Mouse (Mus musculus) heart, embryonic 15.5 days (tissue): ENCODE results near the gene Eef1akmt1. TPM values are rescaled to one million over a fixed set of nuclear protein-coding genes. Genes with fewer than 3 reads are reported as not detected.

Source experiments
- ATAC-seq: fragments of 200-750 bp; cut with Nextera tagmentation; replicated peaks from 2 replicates; pipeline ENCODE4 v1.8.0; 2017; ENCODE audit warnings: low read depth, moderate TSS enrichment; ENCODE audit not compliant: insufficient number of reproducible peaks, insufficient read depth, low FRiP score
- H3K27ac ChIP-seq: fragments of 300-500 bp; sonication (generic); 2 replicates; pipeline ENCODE4 v1.5.1; 2015; ENCODE audit warnings: mild to moderate bottlenecking, inconsistent platforms
- H3K27me3 ChIP-seq: fragments of 300-500 bp; sonication (generic); 2 replicates; pipeline ENCODE4 v1.6.1; 2015; ENCODE audit warnings: inconsistent platforms
- H3K36me3 ChIP-seq: fragments of 300-500 bp; sonication (generic); 2 replicates; pipeline ENCODE4 v1.6.1; 2015; ENCODE audit warnings: mild to moderate bottlenecking, inconsistent platforms
- H3K4me1 ChIP-seq: fragments of 300-500 bp; sonication (generic); replicated peaks from 2 replicates; pipeline ENCODE4 v1.6.1; 2015; ENCODE audit warnings: inconsistent platforms
- H3K4me2 ChIP-seq: fragments of 300-500 bp; sonication (generic); 2 replicates; pipeline ENCODE4 v1.6.1; 2015; ENCODE audit warnings: inconsistent platforms, mild to moderate bottlenecking, moderate library complexity
- H3K4me3 ChIP-seq: fragments of 300-500 bp; sonication (generic); 2 replicates; pipeline ENCODE4 v1.5.1; 2015; ENCODE audit warnings: mild to moderate bottlenecking, inconsistent platforms
- H3K9ac ChIP-seq: fragments of 300-500 bp; sonication (generic); 2 replicates; pipeline ENCODE4 v1.6.1; 2015; ENCODE audit warnings: mild to moderate bottlenecking, inconsistent platforms
- H3K9me3 ChIP-seq: fragments of 300-500 bp; sonication (generic); replicated peaks from 2 replicates; pipeline ENCODE4 v1.6.1; 2016; ENCODE audit warnings: inconsistent platforms
- WGBS: fragments of 180-500 bp; shearing (Covaris S2); methylation state at CpG from one replicate; pipeline ENCODE4 v1.1.7; 2015; ENCODE audit warnings: mixed read lengths; 5-methylcytosine and 5-hydroxymethylcytosine counted together
- polyA plus RNA-seq: library from polyadenylated mRNA; unstranded; fragments of >200 nt; fragmentation: Nextera tagmentation; extraction: Ambion mirVana; gene quantifications from 2 replicates; pipeline ENCODE4 v1.2.1, GENCODE M21; 2015

Eef1akmt1 gene
- polyA plus RNA-seq: 63.3 and 69.0 TPM in 2 replicates

DNA sequence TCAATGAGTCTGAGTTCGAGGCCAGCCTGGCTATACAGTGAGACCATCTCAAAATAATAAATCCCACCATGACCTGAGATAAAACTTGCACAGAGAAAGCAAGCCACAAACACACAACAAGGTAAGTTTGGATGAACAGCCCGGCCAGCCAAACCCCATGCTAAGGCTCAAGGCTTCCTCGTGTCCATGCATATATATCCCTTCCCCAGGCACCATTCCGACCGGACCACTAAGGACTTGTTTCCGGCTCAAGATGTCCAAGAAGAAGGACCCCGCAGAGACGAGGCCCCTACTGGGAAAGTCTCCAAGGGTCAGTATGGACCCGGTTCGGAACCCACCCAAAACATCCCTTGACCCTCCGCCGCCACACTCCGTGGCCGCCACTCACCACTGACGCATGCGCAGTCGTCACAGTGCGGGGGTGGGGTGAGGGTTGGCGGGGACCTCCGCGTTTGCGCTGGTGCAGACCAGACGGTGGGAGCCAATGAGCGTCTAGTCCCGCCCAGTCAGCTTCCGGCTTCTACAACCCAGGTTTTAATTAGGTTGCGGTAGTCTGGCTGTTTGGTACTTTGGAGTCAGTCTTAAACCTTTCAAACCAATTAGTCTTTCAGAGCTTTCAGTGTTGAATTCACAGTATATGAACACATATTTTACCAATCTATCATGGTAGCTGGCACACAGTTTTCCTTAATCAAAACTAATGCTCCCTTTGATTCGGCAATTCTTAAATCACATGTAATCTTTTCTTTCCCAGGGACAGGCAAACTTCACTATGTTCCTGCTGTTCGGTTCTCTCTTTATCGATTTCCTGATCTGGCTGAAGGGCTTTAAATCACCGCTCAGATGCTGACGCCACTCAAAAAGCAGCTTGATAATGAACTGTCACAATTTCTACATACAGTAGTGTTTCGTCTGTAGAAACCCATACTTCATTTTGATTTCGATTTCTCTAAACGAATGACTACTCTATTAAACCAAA is at the start of gene Eef1akmt1:
TSS of gene Eef1akmt1 (minus strand) at position 458 of the 979 bp plus-strand sequence.
- peak within 1 kb of the TSS; percentile 74 for H3K27ac ChIP-seq
- H3K36me3 ChIP-seq: peaks cover 8% of the 10 kb centered on the region
- H3K4me1 ChIP-seq: peaks cover 5% of the 10 kb centered on the region; the same call in 1 of the 2 replicates
- H3K27me3 ChIP-seq: no peaks in the 10 kb centered on the region
- H3K9ac ChIP-seq: peak within 1 kb of the TSS; percentile 79
- H3K4me3 ChIP-seq: peak within 1 kb of the TSS; percentile 78
- H3K4me2 ChIP-seq: peak within 1 kb of the TSS; percentile 71
- 7% methylated on average over 35 of the region's 35 CpGs for WGBS
- ATAC-seq: peak; percentile 99
- H3K9me3 ChIP-seq: no peaks in the 10 kb centered on the region

DNA sequence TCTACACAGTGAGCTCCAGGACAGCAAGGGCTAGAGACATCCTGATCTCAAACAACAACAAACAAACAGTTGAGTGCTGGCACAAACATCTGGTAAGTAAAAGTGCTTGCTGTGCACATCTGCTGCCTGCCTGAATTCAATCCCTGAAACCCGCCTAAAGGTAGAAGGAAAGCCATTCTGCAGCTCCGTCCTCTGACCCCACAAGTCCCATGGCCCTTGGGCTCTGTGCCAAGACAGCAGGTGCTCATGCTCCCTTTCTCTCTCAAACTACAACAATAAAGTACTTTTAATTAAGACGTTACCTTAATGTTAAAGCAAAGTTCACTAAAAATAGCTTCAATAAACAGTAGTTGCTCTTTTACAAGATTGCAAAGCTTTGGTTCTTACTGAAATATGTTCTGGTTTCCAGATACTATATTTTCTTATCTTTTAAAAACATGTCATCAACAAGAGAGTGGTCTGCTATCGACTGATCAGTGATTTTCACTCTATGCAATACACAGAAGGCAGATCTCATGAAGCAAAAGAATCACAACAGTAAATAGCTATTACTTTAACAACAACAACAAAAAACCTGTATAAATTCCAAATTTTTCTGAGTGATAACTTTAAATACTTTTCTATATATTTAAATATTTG is 49.3 kb upstream of the Eef1akmt1 start:
- 62% methylated on average over 4 of the region's 4 CpGs for WGBS
- no peak for ATAC-seq
- H3K9ac ChIP-seq: no peak overlapping the region

DNA sequence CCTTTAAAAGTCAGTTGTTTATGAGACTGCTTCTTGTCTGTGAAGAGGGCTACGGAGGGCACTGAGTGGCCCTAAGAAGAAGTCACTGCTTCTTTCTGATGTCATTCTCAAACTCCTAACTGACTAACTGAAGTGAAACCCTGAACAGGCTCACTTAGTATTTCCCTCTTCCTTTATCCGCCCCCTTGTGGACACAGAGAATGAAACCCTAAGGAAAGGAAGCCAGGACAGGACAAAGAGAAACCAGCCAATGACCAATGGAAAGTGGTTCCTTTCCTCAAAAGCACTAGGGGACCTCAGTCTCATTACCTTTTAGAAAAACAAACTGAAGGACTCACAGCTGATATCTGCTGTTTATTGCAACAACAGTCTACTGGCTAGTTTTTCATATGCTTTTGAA is 48.1 kb upstream of the Eef1akmt1 start:
- H3K9me3 ChIP-seq: no peaks in the 10 kb centered on the region
- H3K4me2 ChIP-seq: no peak overlapping the region
- no peaks in the 10 kb centered on the region for H3K27me3 ChIP-seq
- H3K27ac ChIP-seq: no peak overlapping the region
- ATAC-seq: no peak
- H3K9ac ChIP-seq: no peak overlapping the region
- 0 out of 2 replicates have a peak, but pooled peaks cover 4% of the 10 kb centered on the region for H3K4me1 ChIP-seq
- 51% methylated on average over 2 of the region's 2 CpGs for WGBS
- H3K4me3 ChIP-seq: no peak overlapping the region
- H3K36me3 ChIP-seq: peaks cover 7% of the 10 kb centered on the region; the same call in 1 of the 2 replicates

More for the DNA sequence above, 49.3 kb upstream of the Eef1akmt1 start:
- no peaks in the 10 kb centered on the region for H3K27me3 ChIP-seq
- H3K36me3 ChIP-seq: peaks cover 7% of the 10 kb centered on the region; the same call in 1 of the 2 replicates
- no peaks in the 10 kb centered on the region for H3K9me3 ChIP-seq
- no peak overlapping the region for H3K27ac ChIP-seq
- H3K4me2 ChIP-seq: no peak overlapping the region
- H3K4me1 ChIP-seq: 0 out of 2 replicates have a peak, but pooled peaks cover 4% of the 10 kb centered on the region
- no peak overlapping the region for H3K4me3 ChIP-seq

DNA sequence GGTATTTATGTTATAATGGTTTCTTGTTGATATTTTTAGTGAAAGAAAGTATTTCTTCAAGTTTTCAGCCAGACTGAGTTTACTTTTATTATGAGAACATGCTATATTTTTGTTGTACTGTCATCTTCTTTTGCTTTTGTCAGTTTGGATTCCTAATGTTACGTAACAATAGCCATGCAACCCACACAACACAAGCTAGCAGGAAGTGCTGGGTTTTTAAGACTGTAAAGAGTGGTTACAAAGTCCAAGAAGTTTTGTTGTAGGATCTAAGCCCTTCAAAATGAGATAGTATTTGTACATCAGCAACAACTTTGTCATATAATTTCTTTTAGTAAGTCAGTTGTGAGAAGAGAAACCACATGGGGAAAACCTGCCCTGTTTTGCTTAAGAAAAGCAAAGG is 46.3 kb upstream of the Eef1akmt1 start:
- H3K27me3 ChIP-seq: no peaks in the 10 kb centered on the region
- no peak overlapping the region for H3K27ac ChIP-seq
- 89% methylated on average over 1 of the region's 1 CpGs for WGBS
- no peak overlapping the region for H3K4me3 ChIP-seq
- no peaks in the 10 kb centered on the region for H3K9me3 ChIP-seq
- no peak overlapping the region for H3K4me2 ChIP-seq
- H3K9ac ChIP-seq: no peak overlapping the region
- H3K36me3 ChIP-seq: peaks cover 5% of the 10 kb centered on the region; the same call in 1 of the 2 replicates
- no peak for ATAC-seq
- H3K4me1 ChIP-seq: 0 out of 2 replicates have a peak, but pooled peaks cover 6% of the 10 kb centered on the region

DNA sequence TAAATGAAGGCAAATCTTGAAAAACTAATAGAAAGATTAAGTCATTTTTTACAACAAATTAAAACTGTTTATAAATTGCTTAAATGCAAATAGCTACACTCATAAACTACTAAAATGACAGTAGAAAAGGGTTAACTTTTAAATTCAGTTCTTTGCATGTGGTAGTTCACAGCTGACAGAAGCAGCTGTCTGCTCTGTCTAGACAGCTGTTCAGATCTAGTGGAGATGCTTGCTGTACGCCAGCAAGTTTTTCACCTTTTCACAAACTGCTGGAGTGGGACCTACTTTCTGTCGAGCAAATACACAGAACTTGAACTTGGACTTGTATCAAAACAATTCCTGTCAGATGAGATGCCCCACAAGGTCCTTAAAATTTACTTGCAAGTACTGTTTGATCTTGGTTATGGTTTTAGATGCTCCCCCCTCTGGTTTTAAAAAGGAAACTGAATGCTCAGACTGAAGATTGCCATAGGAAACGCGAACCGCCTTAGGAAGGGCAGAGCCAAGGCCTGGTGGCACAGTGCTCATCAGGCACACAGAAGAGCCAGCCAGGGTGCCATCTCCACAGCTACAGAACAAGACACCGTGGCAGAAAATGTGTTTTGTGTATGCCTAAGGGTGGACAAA is 45.0 kb upstream of the Eef1akmt1 start:
- H3K27ac ChIP-seq: no peak overlapping the region

DNA sequence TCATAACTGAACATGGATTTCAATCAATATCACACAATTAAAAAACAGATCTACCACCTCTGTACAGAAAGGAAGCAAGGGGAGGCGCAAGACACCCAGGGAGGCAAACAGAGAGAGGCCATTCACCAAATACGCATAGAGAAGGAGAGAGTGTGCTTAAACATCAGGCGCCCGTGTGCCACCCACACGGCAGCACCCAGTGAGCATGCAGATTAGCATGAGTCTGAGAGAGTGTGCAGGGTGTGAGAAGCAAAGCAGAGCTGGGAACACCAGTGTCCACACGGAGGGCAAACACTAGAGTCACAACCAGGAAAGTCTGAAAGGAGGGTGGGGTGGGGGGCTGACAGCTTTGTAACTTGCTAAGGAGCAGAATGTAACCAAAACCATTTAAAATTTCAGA is 44.4 kb upstream of the Eef1akmt1 start:
- WGBS: 87% methylated on average over 6 of the region's 6 CpGs
- Histone ChIP-seq H3K4me1 (0 out of 2 replicates have a peak, but pooled peaks cover 6% of the 10 kb centered on the region), H3K36me3 (peaks cover 3% of the 10 kb centered on the region; the same call in 1 of the 2 replicates), H3K9me3 (no peaks in the 10 kb centered on the region), H3K4me3 (no peak overlapping the region), H3K9ac (no peak overlapping the region), H3K4me2 (no peak overlapping the region), H3K27me3 (no peaks in the 10 kb centered on the region), H3K27ac (no peak overlapping the region)
- ATAC-seq: no peak

More for the DNA sequence above, 45.0 kb upstream of the Eef1akmt1 start:
- H3K36me3 ChIP-seq: peaks cover 3% of the 10 kb centered on the region; the same call in 1 of the 2 replicates
- no peaks in the 10 kb centered on the region for H3K9me3 ChIP-seq
- H3K9ac ChIP-seq: no peak overlapping the region
- 78% methylated on average over 6 of the region's 6 CpGs for WGBS
- H3K4me3 ChIP-seq: no peak overlapping the region
- no peak overlapping the region for H3K4me2 ChIP-seq
- no peaks in the 10 kb centered on the region for H3K27me3 ChIP-seq
- 0 out of 2 replicates have a peak, but pooled peaks cover 6% of the 10 kb centered on the region for H3K4me1 ChIP-seq
- ATAC-seq: no peak

DNA sequence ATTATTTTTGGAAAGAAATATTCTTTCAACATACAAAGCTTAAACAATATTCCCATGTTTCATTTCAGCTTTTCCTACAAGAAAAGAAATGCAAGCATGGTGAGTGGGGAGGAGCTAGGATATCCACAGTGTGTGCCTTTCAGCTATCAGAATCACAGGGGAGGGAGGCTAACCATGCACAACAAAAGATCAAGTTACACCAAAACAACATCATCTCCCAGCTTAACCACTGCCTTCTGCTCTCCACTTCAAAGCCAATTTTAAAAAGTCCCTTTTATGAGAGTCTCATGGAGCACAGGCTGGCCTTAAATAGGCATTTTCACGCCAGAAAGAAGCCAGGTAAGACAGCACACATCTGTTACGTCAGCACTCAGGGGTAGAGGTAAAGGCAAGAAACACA is 39.6 kb upstream of the Eef1akmt1 start:
- peaks cover 24% of the 10 kb centered on the region for H3K4me1 ChIP-seq
- 80% methylated on average over 2 of the region's 2 CpGs for WGBS

DNA sequence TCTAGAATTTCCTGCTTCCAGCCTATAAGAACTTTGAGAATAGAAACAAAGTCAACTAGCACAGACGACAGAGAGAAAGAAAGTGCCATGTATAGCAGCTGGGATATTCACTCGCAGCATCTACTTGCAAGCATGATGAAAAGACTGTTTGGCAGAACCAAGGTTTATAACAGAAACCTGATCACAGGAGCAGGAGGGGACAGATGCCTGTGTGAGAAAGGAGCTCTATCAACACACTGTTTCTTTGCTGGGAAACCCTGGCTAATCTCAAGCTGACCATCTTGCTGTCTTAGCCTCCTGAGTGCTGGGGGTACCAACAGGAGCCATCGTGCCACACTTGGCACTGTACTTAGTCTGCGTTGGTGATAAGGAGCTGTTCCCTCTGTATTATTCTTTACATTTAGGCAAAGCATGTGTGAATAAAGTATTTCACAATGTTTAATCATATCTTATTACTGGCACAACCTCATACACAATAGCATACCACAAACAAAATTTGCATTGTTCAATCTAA is 38.5 kb upstream of the Eef1akmt1 start:
- no peaks in the 10 kb centered on the region for H3K9me3 ChIP-seq
- H3K27me3 ChIP-seq: 0 out of 2 replicates have a peak, but pooled peaks cover 4% of the 10 kb centered on the region
- no peak overlapping the region for H3K9ac ChIP-seq
- H3K4me1 ChIP-seq: peaks cover 24% of the 10 kb centered on the region
- H3K4me3 ChIP-seq: no peak overlapping the region
- H3K36me3 ChIP-seq: peaks cover 3% of the 10 kb centered on the region; the same call in 1 of the 2 replicates
- WGBS: 57% methylated on average over 4 of the region's 4 CpGs
- ATAC-seq: no peak
- no peak overlapping the region for H3K27ac ChIP-seq
- no peak overlapping the region for H3K4me2 ChIP-seq

More for the DNA sequence above, 39.6 kb upstream of the Eef1akmt1 start:
- ATAC-seq: no peak
- Histone ChIP-seq H3K27me3 (0 out of 2 replicates have a peak, but pooled peaks cover 4% of the 10 kb centered on the region), H3K4me2 (no peak overlapping the region), H3K4me3 (no peak overlapping the region), H3K9ac (no peak overlapping the region), H3K36me3 (peaks cover 3% of the 10 kb centered on the region; the same call in 1 of the 2 replicates), H3K27ac (no peak overlapping the region), H3K9me3 (no peaks in the 10 kb centered on the region)

DNA sequence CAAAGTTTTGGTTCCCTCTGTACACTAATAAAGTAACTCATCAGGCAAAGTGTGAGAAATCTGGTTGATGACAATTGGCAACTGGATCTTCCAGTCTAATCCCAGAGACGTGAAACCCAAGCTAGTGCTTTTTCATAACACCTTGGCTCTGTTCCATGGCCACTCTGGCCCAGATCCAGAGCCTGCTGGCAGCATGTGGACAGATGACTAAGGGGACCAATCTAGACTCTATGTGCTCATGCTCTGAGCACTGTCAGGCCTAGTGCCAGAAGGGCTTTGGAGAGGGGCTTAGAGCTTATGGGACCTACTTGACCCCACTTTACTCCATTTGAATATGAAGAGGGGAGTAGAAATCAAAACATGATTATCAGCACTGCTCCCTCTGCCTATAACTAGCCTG is 36.1 kb upstream of the Eef1akmt1 start:
- 0 out of 2 replicates have a peak, but pooled peaks cover 4% of the 10 kb centered on the region for H3K27me3 ChIP-seq
- H3K9me3 ChIP-seq: no peaks in the 10 kb centered on the region
- peak overlapping the region; percentile 56; the same call in 1 of the 2 replicates for H3K27ac ChIP-seq
- ATAC-seq: peak; percentile 92
- peaks cover 22% of the 10 kb centered on the region for H3K4me1 ChIP-seq
- 10% methylated on average over 1 of the region's 1 CpGs for WGBS
- H3K4me2 ChIP-seq: no peak overlapping the region
- H3K4me3 ChIP-seq: no peak overlapping the region
- H3K36me3 ChIP-seq: peaks cover 14% of the 10 kb centered on the region
- no peak overlapping the region for H3K9ac ChIP-seq

DNA sequence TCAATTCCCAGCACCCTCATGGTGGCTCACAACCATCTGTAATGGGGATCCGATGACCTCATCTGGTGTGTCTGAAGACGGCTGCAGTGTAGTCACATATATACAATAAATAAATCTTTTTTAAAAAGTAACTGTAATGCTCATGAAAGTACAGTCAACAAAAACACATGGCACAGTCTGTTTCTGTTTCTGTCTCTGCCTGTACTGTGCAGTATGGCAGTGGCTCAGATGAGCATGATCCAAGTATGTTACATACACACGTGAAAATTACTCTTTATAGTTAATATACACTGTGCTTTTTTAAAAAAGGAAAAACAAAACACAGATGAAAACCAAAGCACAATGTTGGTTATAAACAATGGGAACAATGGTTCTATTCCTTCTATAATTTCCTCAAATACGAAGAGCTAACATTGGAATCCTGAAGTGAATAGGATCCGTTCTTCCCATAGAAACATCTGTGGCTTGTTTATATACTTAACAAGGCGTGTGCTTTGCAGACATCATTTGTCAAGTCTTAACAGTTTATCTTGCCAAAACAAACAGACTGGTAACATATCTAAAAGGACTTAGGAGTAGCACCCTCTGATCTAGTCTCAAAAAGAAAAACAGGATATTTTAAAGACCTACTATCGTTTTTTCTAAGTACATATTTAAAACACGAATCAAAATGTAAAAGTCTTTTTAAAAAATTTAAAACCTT is 35.4 kb upstream of the Eef1akmt1 start:
- H3K4me3 ChIP-seq: no peak overlapping the region
- peaks cover 20% of the 10 kb centered on the region for H3K36me3 ChIP-seq
- no peak for ATAC-seq
- no peaks in the 10 kb centered on the region for H3K9me3 ChIP-seq
- H3K9ac ChIP-seq: no peak overlapping the region
- H3K27ac ChIP-seq: 0 out of 2 replicates have a peak overlapping the region, but pooled peaks have one; percentile 11
- WGBS: 55% methylated on average over 8 of the region's 8 CpGs
- H3K4me1 ChIP-seq: peaks cover 22% of the 10 kb centered on the region
- no peak overlapping the region for H3K4me2 ChIP-seq
- 0 out of 2 replicates have a peak, but pooled peaks cover 4% of the 10 kb centered on the region for H3K27me3 ChIP-seq
